Mouse (Mus musculus) MEL-GATA-1-ER (cell line): ENCODE results near the gene Foxs1.

ENCODE experiments used
- DNase-seq: peaks from one replicate; pipeline ENCODE4 v3.0.0-alpha.2; 2012; ENCODE audit warnings: low read depth; ENCODE audit errors: extremely low read depth

Foxs1 gene

GRCm38 (mm10) chr2:152933048-152933447 lies at the start of gene Foxs1:
TSS of gene Foxs1 (minus strand) at chr2:152933208.
- no peak for DNase-seq

GRCm38 (mm10) chr2:152976991-152977390 lies 44.0 kb upstream of the Foxs1 start:
- no peak for DNase-seq

GRCm38 (mm10) chr2:152965555-152965954 lies 32.5 kb upstream of the Foxs1 start:
- no peak for DNase-seq

GRCm38 (mm10) chr2:152962091-152962793 lies 29.2 kb upstream of the Foxs1 start, which contains the start of gene Ttll9:
TSS of gene Ttll9 (plus strand) at chr2:152962485.
- peak; percentile 70 for DNase-seq

- DNase-seq = no peak
Measured at GRCm38 (mm10) chr2:152958116-152958515, 25.1 kb upstream of the Foxs1 start.

GRCm38 (mm10) chr2:152951850-152952720 lies 19.1 kb upstream of the Foxs1 start:
- DNase-seq = no peak

GRCm38 (mm10) chr2:152951065-152951849 lies 18.2 kb upstream of the Foxs1 start, which contains the start of gene Dusp15:
TSS of gene Dusp15 (minus strand) at chr2:152951698.
- no peak for DNase-seq

DNA sequence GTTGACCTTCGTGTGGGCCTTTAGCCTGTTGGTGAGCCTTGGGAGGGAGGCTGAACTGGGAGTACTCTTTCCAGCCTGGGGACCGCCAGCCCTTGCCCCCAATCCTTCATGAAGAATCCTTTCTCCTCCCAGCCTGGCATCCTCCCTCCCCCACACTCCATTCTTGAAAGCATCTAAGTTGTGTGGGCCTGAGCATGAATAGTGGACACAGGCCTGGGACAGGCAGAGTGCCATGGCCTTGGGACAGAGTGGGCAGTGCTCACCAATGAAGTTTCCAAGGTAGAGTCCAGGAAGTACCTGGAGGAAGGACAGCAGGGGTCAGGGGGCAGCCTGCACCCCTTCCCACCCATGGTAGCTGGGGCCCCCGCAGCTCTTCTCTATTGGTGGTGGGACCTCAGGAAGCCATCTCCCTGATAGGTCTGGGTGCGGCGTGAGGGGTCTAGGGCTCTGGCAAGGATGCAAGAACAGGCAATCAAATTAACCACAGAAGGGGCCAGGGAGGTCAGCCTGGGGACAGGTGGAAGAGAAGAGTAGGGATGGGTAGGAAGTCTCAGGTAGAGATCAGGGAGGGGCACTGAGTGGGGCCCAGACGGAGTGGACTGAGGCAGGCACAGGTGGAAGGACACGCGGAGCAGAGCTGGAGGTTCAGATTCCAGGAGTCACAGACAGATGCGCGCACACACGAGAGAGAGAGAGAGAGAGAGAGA lies 17.5 kb upstream of the Foxs1 start:
- no peak for DNase-seq

DNA sequence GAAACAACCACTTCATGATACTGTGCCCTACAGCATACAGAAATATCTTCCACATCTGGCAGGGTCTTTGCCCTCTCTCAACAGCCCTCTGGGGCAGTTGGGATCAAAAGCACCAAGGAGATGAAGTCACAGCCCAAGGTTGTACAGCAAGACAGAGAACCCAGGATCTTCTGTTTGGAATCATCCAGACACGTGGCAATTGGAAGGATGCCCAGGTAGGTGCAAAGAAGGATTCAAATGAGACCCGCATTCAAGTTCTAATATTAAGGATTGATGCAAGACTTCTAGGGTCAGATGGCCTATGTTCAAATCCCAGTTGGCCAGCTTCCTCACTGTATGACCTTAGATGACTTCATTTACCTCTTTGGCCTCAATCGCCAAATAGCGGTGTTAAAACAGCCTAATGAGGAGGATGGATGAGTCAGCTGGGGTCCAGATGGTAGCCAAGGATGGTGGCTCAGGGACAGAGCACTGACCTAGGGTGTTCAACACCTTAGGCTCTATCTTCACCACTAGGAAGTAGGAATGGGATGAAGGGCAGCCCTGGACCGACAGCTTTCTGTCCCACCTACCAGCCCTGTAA lies 15.5 kb upstream of the Foxs1 start:
- no peak for DNase-seq

DNA sequence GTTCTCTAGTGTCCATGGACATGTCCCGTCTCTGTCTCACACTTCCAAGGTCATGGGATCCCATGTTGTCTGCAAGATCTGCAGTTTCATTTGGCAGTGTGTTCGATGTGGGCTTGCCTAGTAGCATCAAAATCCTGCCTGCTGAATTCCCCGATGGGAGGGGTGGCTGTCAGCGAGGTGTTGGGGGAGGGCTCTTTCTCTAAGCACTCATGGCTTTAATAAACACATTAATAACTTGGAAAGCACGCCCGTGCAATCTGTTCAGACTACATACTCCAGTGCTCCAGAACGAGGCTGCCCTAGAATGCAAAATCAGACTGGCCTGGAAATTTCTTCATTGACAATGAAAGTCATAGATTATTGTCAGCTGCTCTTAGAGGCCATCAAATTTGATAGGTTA lies 14.1 kb upstream of the Foxs1 start:
- no peak for DNase-seq

- DNase-seq = no peak
Measured at GRCm38 (mm10) chr2:152944013-152944412, 11.0 kb upstream of the Foxs1 start.

- no peak for DNase-seq
Measured at GRCm38 (mm10) chr2:152943568-152943967, 10.6 kb upstream of the Foxs1 start.

- DNase-seq = no peak
Measured at GRCm38 (mm10) chr2:152942898-152943515, 10.0 kb upstream of the Foxs1 start.

- no peak for DNase-seq
Measured at GRCm38 (mm10) chr2:152941776-152942175, 8.8 kb upstream of the Foxs1 start.

- DNase-seq = no peak
Measured at GRCm38 (mm10) chr2:152941106-152941505, 8.1 kb upstream of the Foxs1 start.

GRCm38 (mm10) chr2:152939846-152940245 lies 6.8 kb upstream of the Foxs1 start:
- peak; percentile 29 for DNase-seq

GRCm38 (mm10) chr2:152933614-152934013 lies 606 bp upstream of the Foxs1 start:
- DNase-seq = peak; percentile 26

DNA sequence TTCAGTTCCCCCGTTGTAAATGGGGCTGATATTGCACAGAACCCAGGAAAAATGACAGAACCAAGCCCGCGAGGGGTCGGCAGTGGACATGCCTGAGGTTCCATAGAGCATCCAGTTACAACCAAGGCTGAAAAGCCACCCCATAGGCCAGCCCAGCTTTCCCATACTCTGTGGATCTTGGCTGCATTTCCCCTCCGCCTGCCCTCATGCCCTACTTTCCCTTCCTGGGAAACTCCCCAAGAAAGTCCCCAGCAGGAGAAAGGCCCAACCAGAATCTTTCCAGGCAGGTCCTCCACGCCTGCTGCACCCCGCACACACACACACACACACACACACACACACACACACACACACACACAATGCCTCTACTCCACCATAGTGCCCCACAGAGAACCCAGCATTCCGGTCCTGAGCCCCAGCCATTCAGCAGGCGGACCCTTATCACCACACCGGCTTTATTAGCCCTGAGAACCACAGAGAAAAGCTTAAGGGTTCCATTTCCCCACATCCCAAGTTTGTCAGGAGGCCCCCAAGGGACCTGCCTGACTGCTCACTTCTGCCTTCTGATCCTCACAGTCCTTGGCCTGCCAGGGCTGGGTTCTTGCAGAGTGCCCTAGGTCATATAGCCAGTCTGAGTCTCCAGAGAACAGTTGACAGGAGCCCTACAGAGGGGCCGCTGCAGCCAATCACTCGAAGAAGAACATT lies 1.4 kb downstream of the Foxs1 start:
- no peak for DNase-seq

DNA sequence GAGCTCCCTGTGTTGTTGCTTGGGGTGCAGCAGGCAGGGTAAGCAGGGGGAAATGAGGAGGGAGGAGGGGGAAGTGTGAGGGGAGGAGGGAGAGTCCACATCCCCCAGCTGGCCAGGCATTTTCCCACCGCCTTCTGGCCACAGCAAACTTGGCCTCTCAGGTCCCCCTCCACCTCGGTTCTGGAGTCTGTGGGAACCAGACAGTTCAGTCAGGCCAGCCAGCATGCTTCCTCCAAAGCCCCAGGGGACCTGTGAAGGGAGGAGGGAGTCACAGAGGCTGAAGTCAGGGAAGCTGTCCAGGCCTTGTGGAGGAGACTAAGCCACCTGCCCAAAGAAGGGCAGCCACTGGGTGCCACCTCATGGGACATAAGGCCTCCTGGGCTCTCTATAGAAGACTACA lies 2.7 kb downstream of the Foxs1 start:
- no peak for DNase-seq

DNA sequence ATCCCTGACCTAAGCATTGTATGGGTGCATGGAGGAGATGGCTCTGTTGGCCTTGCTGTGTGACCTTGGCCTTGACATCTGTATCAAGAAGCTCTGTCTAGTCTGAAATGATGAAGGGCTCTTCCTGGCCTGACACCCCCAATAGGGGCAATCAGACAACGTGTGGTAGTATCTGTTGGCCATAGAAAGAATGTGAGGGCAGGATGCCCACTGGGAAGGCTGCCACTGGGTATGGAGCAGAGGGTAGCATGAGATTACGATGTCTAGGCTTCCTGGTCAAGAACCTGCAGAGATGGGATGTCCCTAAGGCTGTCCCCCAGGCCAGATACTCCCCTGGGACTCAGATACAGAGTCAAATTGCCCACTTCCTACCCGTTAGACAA lies 4.0 kb downstream of the Foxs1 start:
- no peak for DNase-seq
